Mouse (Mus musculus) thymus, adult 2 months (tissue): Measurements from ENCODE around the gene Prps1. TPM values are rescaled to one million over a fixed set of nuclear protein-coding genes. Genes with fewer than 3 reads are reported as not detected.

Source experiments
- DNase-seq: peaks from one replicate; pipeline ENCODE4 v3.0.0; 2021
- H3K27ac ChIP-seq: fragments of 200-500 bp; 2 replicates; pipeline ENCODE4 v1.5.1; 2012; ENCODE audit warnings: low read length, control low read depth; ENCODE audit not compliant: control insufficient read depth, insufficient read depth
- H3K27me3 ChIP-seq: fragments of 200-500 bp; 2 replicates; pipeline ENCODE4 v1.6.1; 2012; ENCODE audit warnings: mild to moderate bottlenecking, low read length, moderate library complexity, mixed read lengths; ENCODE audit not compliant: control insufficient read depth, insufficient read depth
- H3K36me3 ChIP-seq: fragments of 200-500 bp; 2 replicates; pipeline ENCODE4 v1.6.1; 2012; ENCODE audit warnings: mild to moderate bottlenecking, low read length, moderate library complexity; ENCODE audit not compliant: control insufficient read depth, insufficient read depth
- H3K4me1 ChIP-seq: fragments of 200-500 bp; replicated peaks from 2 replicates; pipeline ENCODE4 v1.6.1; 2012; ENCODE audit warnings: low read length; ENCODE audit not compliant: control insufficient read depth, insufficient read depth
- H3K4me3 ChIP-seq: fragments of 200-500 bp; 2 replicates; pipeline ENCODE4 v1.5.1; 2012; ENCODE audit warnings: mild to moderate bottlenecking, low read length, control low read depth, moderate library complexity; ENCODE audit not compliant: control insufficient read depth, insufficient read depth
- CTCF ChIP-seq: fragments of 200-500 bp; IDR thresholded peaks from 2 replicates; pipeline ENCODE4 v1.5.1; 2012; ENCODE audit warnings: mild to moderate bottlenecking, control low read depth, low read length, moderate library complexity, borderline replicate concordance; ENCODE audit not compliant: control insufficient read depth, poor library complexity, insufficient read depth; ENCODE audit errors: extremely low read depth
- POLR2A ChIP-seq: fragments of 200-500 bp; IDR thresholded peaks from 2 replicates; pipeline ENCODE4 v1.6.1; 2012; ENCODE audit warnings: mild to moderate bottlenecking, low read length, control low read depth, moderate library complexity; ENCODE audit not compliant: control insufficient read depth, poor library complexity, insufficient read depth; ENCODE audit errors: extremely low read depth
- WGBS: fragments of 180-500 bp; shearing (Covaris S2); methylation state at CpG from one replicate; pipeline ENCODE4 v1.1.7; 2018; 5-methylcytosine and 5-hydroxymethylcytosine counted together
- polyA plus RNA-seq: library from polyadenylated mRNA; depleted of rRNA; stranded (reverse); fragments of >200 nt; gene quantifications from 2 replicates; pipeline ENCODE4 v1.2.3, GENCODE M21; 2012

Gene Prps1
- polyA plus RNA-seq, 1 experiment, result 20.8 TPM

DNA sequence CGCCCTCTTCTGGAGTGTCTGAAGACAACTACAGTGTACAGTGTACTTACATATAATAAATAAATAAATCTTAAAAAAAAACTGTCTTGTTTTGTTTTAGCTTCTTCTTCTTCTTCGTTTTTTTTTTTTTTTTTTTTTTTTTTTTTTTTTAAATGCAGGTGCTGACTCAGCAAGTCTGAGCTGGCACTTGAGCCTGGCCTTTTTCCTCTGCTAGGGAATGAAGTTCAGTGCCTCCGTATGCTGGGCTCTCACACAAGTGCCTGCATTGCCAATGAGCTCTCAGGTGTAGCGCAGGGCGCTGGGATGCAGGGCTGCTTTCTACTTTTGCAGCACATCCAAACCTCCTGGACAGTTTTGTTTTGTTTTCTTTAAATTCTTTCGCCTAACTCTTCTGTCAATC, 53.4 kb downstream of the Prps1 start:
- 66% methylated on average over 6 of the region's 6 CpGs for WGBS
- Histone ChIP-seq H3K36me3 (no peaks in the 10 kb centered on the region), H3K27ac (no peak overlapping the region), H3K27me3 (no peaks in the 10 kb centered on the region), H3K4me1 (peaks cover 24% of the 10 kb centered on the region), H3K4me3 (no peak overlapping the region)
- DNase-seq, result no peak
- no peak for TF ChIP-seq CTCF
- no peak for TF ChIP-seq POLR2A

DNA sequence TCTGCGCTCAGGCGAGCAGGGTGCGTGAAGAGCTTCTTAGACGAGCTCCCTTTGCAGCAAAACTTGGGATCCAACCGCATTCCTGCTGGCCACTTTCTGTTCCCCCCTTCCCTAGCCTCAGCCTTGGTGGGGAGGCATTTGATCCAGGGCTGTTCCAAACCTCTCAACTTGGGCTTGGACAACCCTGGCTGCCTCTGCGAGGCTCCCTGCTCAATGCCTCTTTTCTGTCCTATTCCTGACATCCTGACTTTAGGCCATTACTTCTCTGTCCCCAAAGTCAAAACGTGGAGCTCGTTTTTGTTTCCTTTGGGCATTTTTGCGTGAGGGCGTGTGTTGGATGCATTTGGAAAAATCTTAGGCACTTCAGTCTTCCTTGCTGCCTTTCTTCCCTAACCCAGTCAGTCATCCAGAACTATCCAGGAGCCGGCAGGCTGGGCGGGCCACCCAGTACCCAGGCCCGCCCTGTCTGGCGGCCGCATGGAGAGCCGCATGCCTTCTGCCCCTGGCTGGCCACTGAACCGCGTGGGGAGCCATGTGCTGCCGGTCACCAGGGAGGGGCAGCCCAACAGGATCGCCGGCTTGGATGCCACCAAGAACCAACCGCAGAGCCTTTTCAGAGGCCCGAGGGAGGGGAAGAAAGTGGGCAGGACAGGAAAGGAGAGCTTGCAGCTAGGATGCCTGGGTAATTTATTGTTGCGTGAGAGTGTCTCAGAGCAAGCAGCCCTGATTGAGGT, 54.5 kb downstream of the Prps1 start:
- Histone ChIP-seq H3K36me3 (no peaks in the 10 kb centered on the region), H3K4me1 (peaks cover 16% of the 10 kb centered on the region), H3K4me3 (no peak overlapping the region), H3K27me3 (no peaks in the 10 kb centered on the region), H3K27ac (no peak overlapping the region)
- DNase-seq, result no peak
- WGBS, result 65% methylated on average over 19 of the region's 24 CpGs
- TF ChIP-seq CTCF (no peak), POLR2A (no peak)

DNA sequence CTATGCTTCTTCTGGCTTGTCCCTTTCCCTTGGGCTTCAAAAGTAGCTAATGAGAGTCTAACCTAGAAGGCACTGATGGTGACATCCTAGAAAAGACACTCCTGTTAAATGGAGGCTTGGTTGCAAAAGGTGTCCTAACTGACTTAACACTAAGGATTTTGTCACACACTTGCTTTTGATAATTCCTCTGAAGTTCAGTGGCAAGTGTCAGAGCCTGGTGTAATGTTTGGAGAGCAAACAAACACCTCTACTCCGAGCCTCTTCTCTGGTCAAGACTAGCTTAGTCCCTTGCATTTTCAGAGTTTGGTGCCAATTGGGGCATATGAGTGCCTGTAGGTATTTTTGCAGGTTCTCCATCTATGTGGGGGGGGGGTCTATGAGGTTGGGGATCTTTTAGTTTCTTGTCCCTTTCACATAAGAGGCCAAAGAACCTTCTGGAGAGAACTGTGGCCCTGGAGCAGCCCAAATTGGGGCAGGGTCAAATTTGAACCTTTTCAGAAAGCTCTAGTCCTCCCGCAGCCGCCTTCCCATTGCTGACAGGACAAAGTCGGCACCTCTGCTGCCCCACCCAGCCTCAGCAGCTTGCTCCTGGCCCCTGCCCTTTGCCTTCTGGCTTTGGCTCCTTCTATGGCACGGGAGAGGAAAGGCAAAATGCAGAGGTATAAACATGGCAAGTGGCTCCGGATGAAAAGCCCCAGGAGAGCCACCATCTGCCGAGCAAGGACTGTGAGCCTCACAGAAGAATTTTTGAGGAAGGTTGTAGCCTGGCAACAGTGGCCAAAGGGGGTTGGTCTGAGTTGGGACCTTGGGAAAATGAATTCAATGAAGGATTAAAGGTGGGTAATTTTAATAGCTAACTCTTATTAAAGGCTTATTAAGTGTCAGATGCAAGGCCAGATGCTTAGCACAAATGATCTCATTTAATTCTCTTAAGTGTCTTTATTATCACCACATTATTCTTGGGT, 55.6 kb downstream of the Prps1 start:
- Histone ChIP-seq H3K27ac (no peak overlapping the region), H3K4me3 (no peak overlapping the region), H3K36me3 (no peaks in the 10 kb centered on the region), H3K4me1 (peaks cover 8% of the 10 kb centered on the region; the same call in 1 of the 2 replicates), H3K27me3 (no peaks in the 10 kb centered on the region)
- WGBS, result 91% methylated on average over 7 of the region's 7 CpGs
- no peak for DNase-seq
- TF ChIP-seq POLR2A (no peak), CTCF (no peak)

- no peak for TF ChIP-seq POLR2A
- no peak for TF ChIP-seq CTCF
- H3K4me1 ChIP-seq, result peaks cover 2% of the 10 kb centered on the region
- H3K27me3 ChIP-seq, result no peaks in the 10 kb centered on the region
- no peak for DNase-seq
- no peak overlapping the region for H3K4me3 ChIP-seq
- 73% methylated on average over 2 of the region's 2 CpGs for WGBS
- H3K36me3 ChIP-seq, result no peaks in the 10 kb centered on the region
- no peak overlapping the region for H3K27ac ChIP-seq
Measured at GRCm38 (mm10) chrX:140513379-140513778, 57.0 kb downstream of the Prps1 start.

DNA sequence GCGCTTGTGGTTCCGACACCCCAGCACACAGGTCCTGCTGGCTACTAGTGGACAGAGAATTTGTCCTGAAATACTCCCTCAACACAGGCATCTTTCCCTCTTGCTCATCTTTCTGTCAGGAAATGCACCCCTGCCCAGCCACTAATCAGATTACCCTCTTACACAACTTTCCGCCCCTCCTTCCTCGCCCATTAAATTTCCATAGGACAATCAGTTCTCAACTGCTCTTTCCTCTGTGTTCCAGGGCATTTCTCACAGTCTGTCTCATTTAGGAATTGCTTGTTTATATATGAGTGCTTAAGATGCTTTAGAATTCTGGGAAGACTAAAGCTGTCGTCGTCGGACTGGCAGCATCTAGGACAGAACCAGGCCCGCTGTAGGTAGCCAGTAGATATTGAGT, 61.9 kb downstream of the Prps1 start:
- Histone ChIP-seq H3K27ac (no peak overlapping the region), H3K27me3 (no peaks in the 10 kb centered on the region), H3K36me3 (no peaks in the 10 kb centered on the region), H3K4me3 (no peak overlapping the region), H3K4me1 (peaks cover 16% of the 10 kb centered on the region)
- DNase-seq, result no peak
- WGBS, result 95% methylated on average over 8 of the region's 8 CpGs
- TF ChIP-seq CTCF (no peak), POLR2A (no peak)
